Mouse (Mus musculus) testis, adult 2 months (tissue): Measurements from ENCODE around the gene Hscb. TPM values are rescaled to one million over a fixed set of nuclear protein-coding genes. Genes with fewer than 3 reads are reported as not detected.

Source experiments
- H3K27ac ChIP-seq: fragments of 200-500 bp; 2 replicates; pipeline ENCODE4 v1.5.1; 2012; ENCODE audit warnings: low read depth, low read length; ENCODE audit not compliant: control insufficient read depth, insufficient read depth
- H3K27me3 ChIP-seq: fragments of 200-500 bp; 2 replicates; pipeline ENCODE4 v1.6.1; 2012; ENCODE audit warnings: mild to moderate bottlenecking, low read length, moderate library complexity; ENCODE audit not compliant: control insufficient read depth, insufficient read depth
- H3K36me3 ChIP-seq: fragments of 200-500 bp; 2 replicates; pipeline ENCODE4 v1.6.1; 2012; ENCODE audit warnings: mild to moderate bottlenecking, low read length; ENCODE audit not compliant: control insufficient read depth, insufficient read depth
- H3K4me1 ChIP-seq: fragments of 200-500 bp; 2 replicates; pipeline ENCODE4 v1.6.1; 2012; ENCODE audit warnings: low read length; ENCODE audit not compliant: control insufficient read depth, insufficient read depth
- H3K4me3 ChIP-seq: fragments of 200-500 bp; 2 replicates; pipeline ENCODE4 v1.5.1; 2012; ENCODE audit warnings: low read depth, mild to moderate bottlenecking, low read length, moderate library complexity, mixed read lengths; ENCODE audit not compliant: control insufficient read depth
- CTCF ChIP-seq: fragments of 200-500 bp; IDR thresholded peaks from 2 replicates; pipeline ENCODE4 v1.5.1; 2012; ENCODE audit warnings: low read depth, mild to moderate bottlenecking, inconsistent platforms, low read length, moderate library complexity; ENCODE audit not compliant: control insufficient read depth, insufficient read depth, insufficient replicate concordance
- POLR2A ChIP-seq: fragments of 200-500 bp; IDR thresholded peaks from 2 replicates; pipeline ENCODE4 v1.6.1; 2012; ENCODE audit warnings: low read depth, mild to moderate bottlenecking, inconsistent platforms, low read length, moderate library complexity; ENCODE audit not compliant: control insufficient read depth
- polyA plus RNA-seq: library from polyadenylated mRNA; depleted of rRNA; stranded (reverse); fragments of >200 nt; gene quantifications from 2 replicates; pipeline ENCODE4 v1.2.3, GENCODE M21; 2012

Gene Hscb
- polyA plus RNA-seq, 1 experiment = 16.3 TPM

DNA sequence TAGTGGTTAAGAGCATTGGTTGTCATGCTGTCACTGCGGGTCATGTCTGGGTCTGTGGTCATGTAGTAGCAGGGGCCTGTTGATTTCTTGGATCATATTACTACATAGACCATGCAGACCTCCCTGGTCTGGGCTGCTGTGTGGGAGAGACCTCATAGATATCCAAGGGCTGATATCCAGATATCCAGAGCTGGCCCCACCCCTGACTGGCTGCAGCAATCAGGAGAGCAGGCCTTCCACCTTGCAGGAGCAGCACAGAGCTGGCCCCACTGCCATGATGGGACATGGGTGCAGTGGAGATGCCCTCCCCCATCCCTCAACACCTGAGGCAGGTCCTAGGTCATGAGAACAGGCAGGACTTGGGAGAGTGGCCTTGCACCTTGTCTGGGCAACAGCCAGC lies 35.7 kb upstream of the Hscb start:
- Histone ChIP-seq H3K4me1 (peaks cover 6% of the 10 kb centered on the region), H3K27ac (no peak overlapping the region), H3K4me3 (no peak overlapping the region), H3K27me3 (no peaks in the 10 kb centered on the region), H3K36me3 (no peaks in the 10 kb centered on the region)
- TF ChIP-seq CTCF (no peak), POLR2A (no peak)

DNA sequence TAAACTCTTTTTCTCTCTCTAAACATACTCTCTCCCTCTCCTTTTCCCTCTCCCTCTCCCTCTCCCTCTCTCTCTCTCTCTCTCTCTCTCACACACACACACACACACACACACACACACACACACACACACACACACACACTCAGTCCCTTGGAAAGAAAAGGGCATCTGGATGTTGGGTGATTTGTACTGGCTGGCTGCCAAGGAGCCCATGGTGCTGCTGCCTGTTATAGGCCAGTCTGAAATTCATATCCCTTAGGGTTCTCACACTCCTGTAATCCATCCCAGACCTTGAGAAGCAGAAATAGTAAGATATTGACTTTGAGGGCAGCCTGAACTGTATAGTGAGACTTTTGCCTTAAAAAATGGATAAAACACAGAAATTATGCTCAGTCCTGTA lies 35.1 kb upstream of the Hscb start:
- H3K4me3 ChIP-seq = no peak overlapping the region
- no peak overlapping the region for H3K27ac ChIP-seq
- no peaks in the 10 kb centered on the region for H3K36me3 ChIP-seq
- peaks cover 6% of the 10 kb centered on the region for H3K4me1 ChIP-seq
- no peaks in the 10 kb centered on the region for H3K27me3 ChIP-seq
- TF ChIP-seq CTCF = no peak
- no peak for TF ChIP-seq POLR2A

DNA sequence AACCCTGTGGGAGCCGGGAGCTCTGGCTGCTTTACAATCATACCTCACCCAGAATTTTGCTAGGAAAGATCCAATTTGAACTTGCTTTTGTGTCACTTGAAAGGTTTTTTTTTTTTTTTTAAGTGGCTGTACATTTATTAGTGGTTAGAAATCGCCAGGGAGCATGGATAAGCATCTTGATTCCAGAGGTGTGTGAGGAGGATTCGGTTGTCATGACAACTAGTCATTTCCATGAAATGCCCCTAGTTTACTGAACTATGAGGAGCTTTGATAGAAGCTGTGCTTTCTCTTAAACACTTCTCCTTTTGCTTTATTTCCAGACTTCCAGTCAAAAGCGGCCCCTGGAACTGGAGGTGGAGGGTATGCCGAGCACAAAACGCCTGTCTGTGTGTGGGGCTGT lies 33.6 kb upstream of the Hscb start:
- Histone ChIP-seq H3K27ac (no peak overlapping the region), H3K27me3 (no peaks in the 10 kb centered on the region), H3K4me3 (no peak overlapping the region), H3K4me1 (no peaks in the 10 kb centered on the region), H3K36me3 (no peaks in the 10 kb centered on the region)
- TF ChIP-seq POLR2A (no peak), CTCF (no peak)

DNA sequence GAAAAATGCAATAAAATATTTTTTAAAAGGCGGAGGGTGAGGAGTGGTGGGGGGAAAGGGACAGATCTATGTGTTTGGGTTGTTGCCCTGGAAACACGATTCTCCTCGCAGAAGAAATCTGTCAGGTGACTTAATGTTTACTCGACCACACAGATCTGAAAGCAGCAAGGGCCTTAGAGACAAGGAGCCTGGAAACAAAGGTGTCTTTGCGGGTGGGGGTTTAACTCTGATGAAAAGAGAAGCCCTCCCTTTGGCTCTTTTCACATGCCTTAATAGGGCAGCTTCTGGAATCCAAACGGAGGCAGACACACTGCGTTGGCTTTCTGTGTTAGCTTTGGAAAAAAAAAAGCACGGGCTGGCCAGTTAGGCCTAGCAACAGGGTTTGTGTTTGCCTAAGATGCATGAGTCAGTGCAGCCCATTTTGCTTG lies 29.7 kb upstream of the Hscb start:
- Histone ChIP-seq H3K36me3 (no peaks in the 10 kb centered on the region), H3K4me1 (no peaks in the 10 kb centered on the region), H3K27me3 (no peaks in the 10 kb centered on the region), H3K4me3 (no peak overlapping the region), H3K27ac (no peak overlapping the region)
- TF ChIP-seq POLR2A = no peak
- TF ChIP-seq CTCF = no peak

DNA sequence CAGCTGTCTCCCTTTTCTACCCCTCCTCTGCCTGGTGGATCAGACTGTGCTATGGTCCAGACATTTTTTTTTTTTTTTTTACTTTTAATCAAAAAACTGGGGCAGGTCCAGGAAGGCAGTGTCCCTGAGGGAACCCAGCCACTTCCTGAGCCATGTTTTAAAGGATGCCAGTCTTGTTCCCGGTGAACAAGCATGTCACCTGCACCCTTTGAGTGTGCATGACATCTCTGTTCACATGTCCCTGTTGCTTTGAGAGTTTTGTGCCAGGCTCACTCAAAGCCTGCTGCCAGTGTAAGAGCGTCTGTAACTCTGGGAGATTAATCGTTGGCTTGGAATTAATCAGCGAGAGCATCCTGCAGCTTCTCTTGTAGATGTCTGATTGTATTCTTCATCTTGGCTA lies 28.9 kb upstream of the Hscb start:
- H3K36me3 ChIP-seq = no peaks in the 10 kb centered on the region
- H3K4me3 ChIP-seq = no peak overlapping the region
- H3K27me3 ChIP-seq = no peaks in the 10 kb centered on the region
- peak overlapping the region; percentile 61 for H3K27ac ChIP-seq
- TF ChIP-seq CTCF (no peak), POLR2A (no peak)
- H3K4me1 ChIP-seq = no peaks in the 10 kb centered on the region

DNA sequence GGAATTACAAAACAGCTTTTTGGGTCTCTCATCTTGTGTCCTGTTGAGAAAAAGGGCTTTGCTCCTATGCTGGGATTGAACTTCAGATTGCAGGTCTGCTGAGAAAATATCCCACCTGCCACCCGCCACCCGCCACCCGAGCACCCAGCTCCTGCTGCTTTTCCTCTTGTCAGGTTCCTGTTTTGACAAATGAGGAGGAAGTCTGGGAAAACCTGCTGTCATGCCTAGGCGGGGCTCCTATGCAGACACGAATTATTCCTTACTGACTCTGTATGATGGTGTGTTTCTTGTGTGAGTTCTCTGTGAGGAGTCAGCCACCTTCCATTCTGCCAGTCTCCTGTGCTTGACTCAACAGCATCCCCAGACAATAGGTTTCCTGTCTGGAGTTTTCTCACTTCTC lies 20.9 kb upstream of the Hscb start:
- no peak for TF ChIP-seq POLR2A
- no peak for TF ChIP-seq CTCF
- Histone ChIP-seq H3K36me3 (no peaks in the 10 kb centered on the region), H3K4me3 (no peak overlapping the region), H3K4me1 (no peaks in the 10 kb centered on the region), H3K27ac (no peak overlapping the region), H3K27me3 (no peaks in the 10 kb centered on the region)

DNA sequence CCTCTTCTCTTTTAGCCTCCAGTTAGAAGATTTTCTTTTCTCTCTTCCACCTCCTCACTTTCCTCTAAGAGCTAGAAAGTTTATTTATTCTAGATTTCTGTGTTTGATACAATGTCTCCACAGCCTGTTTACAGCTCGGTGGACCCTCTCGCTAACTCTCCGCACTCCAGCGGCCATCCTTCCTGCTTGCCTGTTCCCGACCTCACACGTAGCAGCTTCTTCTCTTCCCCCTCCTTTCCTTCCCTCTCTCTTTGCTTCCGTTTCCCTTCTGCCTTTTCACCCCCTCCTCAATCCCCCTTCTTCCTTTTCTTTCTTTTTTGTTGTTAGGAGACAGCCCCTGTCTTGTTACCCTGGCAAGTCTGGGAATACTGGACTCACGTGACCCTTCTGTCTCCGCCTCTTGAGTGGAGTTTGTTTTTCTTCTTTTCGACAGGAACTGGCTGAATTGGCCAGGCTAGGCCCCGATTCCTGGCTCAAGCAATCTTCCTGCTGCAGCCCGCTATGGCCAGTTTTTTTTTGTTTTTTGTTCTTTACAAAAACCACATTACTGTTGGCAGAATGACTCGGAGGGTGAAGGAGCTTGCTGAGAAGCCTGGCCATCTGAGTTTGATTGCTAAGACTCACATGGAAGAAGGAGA lies 19.6 kb upstream of the Hscb start:
- Histone ChIP-seq H3K4me3 (no peak overlapping the region), H3K36me3 (no peaks in the 10 kb centered on the region)

More for the DNA sequence above, 19.6 kb upstream of the Hscb start:
- TF ChIP-seq POLR2A (0 out of 2 replicates have a peak, but pooled peaks have one; percentile 19), CTCF (no peak)
- Histone ChIP-seq H3K4me1 (no peaks in the 10 kb centered on the region), H3K27ac (peak overlapping the region; percentile 64), H3K27me3 (no peaks in the 10 kb centered on the region)
